Mouse (Mus musculus): Measurements from ENCODE around the gene Pla2g4f. TPM values are rescaled to one million over a fixed set of nuclear protein-coding genes. Genes with fewer than 3 reads are reported as not detected.

The Pla2g4f gene
- 0.61 TPM for polyA plus RNA-seq (2015; fragmentation: Illumina TruSeq; extraction: RNeasy Lipid Tissue Mini Kit (QIAGEN cat#74804); ENCODE audit: insufficient read depth, low replicate concordance)

DNA sequence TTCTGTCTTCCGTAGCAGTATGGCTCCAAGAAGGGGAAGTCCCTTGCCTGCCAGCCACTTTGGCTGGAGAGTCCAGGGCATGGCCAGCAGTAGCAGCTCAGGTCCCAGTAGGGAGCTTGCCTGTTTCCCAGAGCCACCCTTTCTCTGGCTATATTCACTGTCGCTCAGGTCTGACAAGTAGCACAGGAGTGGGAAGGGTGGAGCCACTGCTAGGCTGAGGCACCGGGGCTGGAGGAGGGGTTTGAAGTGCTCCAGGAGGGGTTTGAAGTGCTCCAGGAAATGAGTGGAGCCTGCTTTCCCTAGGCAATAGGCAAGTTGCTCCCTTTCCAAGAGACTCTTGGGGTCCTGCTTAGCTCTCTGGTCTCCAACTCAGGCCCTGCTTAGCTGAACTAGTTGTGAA lies at the start of gene Pla2g4f:
TSS of gene Pla2g4f (minus strand) at position 190 of the 400 bp plus-strand sequence.

DNA sequence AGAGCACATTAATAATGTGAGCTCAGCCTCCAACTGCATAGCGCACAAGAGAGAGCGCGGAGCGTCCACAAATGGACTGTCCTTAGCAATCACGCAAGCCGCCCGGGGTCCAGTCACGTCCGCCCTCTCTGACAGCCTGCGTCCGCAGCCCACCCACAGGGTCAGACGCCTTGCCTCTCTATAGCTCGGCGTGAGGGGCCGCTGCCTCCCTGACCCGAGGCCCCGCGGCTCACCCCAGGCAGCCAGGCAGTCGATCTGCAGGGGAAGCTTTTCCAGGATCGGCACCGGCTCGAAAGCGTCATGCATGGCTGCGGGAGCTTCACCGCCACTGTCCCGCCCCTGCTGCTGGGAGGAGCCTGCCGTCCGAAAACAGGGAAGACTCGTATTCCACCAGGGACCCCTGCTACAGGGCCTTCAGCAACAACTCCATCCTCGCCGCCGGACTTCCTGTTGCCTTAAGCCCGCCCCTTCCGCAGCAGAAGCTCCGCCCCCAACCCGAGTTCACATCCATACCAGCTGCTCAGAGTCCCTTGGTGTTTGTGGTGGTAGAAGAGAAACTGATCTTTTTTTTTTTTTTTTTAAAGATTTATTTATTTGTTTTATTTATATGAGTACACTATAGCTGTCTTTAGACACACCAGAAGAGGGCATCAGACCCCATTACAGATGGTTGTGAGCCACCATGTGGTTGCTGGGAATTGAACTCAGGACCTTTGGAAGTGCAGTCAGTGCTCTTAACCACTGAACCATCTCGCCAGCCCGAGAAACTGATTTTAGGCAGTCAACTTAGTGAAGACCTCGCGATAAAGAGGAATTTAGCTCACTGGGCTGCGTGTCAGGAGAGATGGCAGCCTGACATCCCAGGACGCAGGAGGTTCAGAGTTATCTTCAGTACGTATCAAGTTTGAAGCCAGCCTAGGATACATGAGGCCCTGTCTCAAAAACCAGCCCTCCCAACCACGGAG lies 39.0 kb upstream of the Pla2g4f start, which contains the start of gene Vps39:
TSS of gene Vps39 (minus strand) at position 456 of the 965 bp plus-strand sequence.

GRCm38 (mm10) chr2:120288995-120289394 lies 25.0 kb downstream of the Pla2g4f start, which contains the start of gene Pla2g4d:
Pla2g4d (minus strand) TSS chr2:120289197.

Other genes starting within 250 kb of the Pla2g4f start
- gene Ehd4, start 159.6 kb downstream of the Pla2g4f start, polyA plus RNA-seq (2015; fragmentation: Illumina TruSeq; extraction: RNeasy Lipid Tissue Mini Kit (QIAGEN cat#74804); ENCODE audit: insufficient read depth, low replicate concordance): 56.0 TPM
- gene Pla2g4e, start 68.8 kb downstream of the Pla2g4f start, polyA plus RNA-seq (2015; fragmentation: Illumina TruSeq; extraction: RNeasy Lipid Tissue Mini Kit (QIAGEN cat#74804); ENCODE audit: insufficient read depth, low replicate concordance): not detected
- not detected for gene Pla2g4d, start 25.0 kb downstream of the Pla2g4f start, polyA plus RNA-seq (2015; fragmentation: Illumina TruSeq; extraction: RNeasy Lipid Tissue Mini Kit (QIAGEN cat#74804); ENCODE audit: insufficient read depth, low replicate concordance)
- gene Vps39, start 39.0 kb upstream of the Pla2g4f start, polyA plus RNA-seq (2015; fragmentation: Illumina TruSeq; extraction: RNeasy Lipid Tissue Mini Kit (QIAGEN cat#74804); ENCODE audit: insufficient read depth, low replicate concordance): 50.5 TPM
- 45.7 TPM for gene Ganc, start 89.7 kb upstream of the Pla2g4f start, polyA plus RNA-seq (2015; fragmentation: Illumina TruSeq; extraction: RNeasy Lipid Tissue Mini Kit (QIAGEN cat#74804); ENCODE audit: insufficient read depth, low replicate concordance)
- gene Tmem87a, start 89.9 kb upstream of the Pla2g4f start, polyA plus RNA-seq (2015; fragmentation: Illumina TruSeq; extraction: RNeasy Lipid Tissue Mini Kit (QIAGEN cat#74804); ENCODE audit: insufficient read depth, low replicate concordance): 70.2 TPM
- 7.2 TPM for gene Capn3, start 141.9 kb upstream of the Pla2g4f start, polyA plus RNA-seq (2015; fragmentation: Illumina TruSeq; extraction: RNeasy Lipid Tissue Mini Kit (QIAGEN cat#74804); ENCODE audit: insufficient read depth, low replicate concordance)
- 95.5 TPM for gene Zfp106, start 249.7 kb upstream of the Pla2g4f start, polyA plus RNA-seq (2015; fragmentation: Illumina TruSeq; extraction: RNeasy Lipid Tissue Mini Kit (QIAGEN cat#74804); ENCODE audit: insufficient read depth, low replicate concordance)

Data from spleen, adult 10 weeks (tissue).